Mouse (Mus musculus) hindbrain, postnatal 0 days (tissue): ENCODE data around the gene Tbc1d15. TPM values are rescaled to one million over a fixed set of nuclear protein-coding genes. Genes with fewer than 3 reads are reported as not detected.
A peak's percentile ranks its signal among the peaks of the same experiment; 100 is the strongest.

Experiments
- ATAC-seq: fragments of 200-750 bp; cut with Nextera tagmentation; 2 replicates; pipeline ENCODE4 v1.8.0; 2017; ENCODE audit warnings: mild to moderate bottlenecking, moderate TSS enrichment, moderate library complexity
- DNase-seq: peaks from one replicate; pipeline ENCODE4 v3.0.0-alpha.2; 2015; ENCODE audit warnings: low spot score
- H3K27ac ChIP-seq: fragments of 300-500 bp; sonication (generic); 2 replicates; pipeline ENCODE4 v1.5.1; 2014; ENCODE audit warnings: mild to moderate bottlenecking
- H3K27me3 ChIP-seq: fragments of 300-500 bp; sonication (generic); 2 replicates; pipeline ENCODE4 v1.6.1; 2014; ENCODE audit warnings: low read length, mixed read lengths; ENCODE audit not compliant: insufficient read depth
- H3K36me3 ChIP-seq: fragments of 300-500 bp; sonication (generic); 2 replicates; pipeline ENCODE4 v1.6.1; 2014; ENCODE audit warnings: low read length, mixed read lengths; ENCODE audit not compliant: insufficient read depth
- H3K4me1 ChIP-seq: fragments of 300-500 bp; sonication (generic); 2 replicates; pipeline ENCODE4 v1.6.1; 2014; ENCODE audit warnings: antibody characterized with exemption, low read length, mixed read lengths; ENCODE audit not compliant: insufficient read depth
- H3K4me2 ChIP-seq: fragments of 300-500 bp; sonication (generic); 2 replicates; pipeline ENCODE4 v1.6.1; 2014; ENCODE audit warnings: low read depth, mild to moderate bottlenecking, low read length, moderate library complexity, mixed read lengths
- H3K4me3 ChIP-seq: fragments of 300-500 bp; sonication (generic); 2 replicates; pipeline ENCODE4 v1.5.1; 2014; ENCODE audit warnings: low read length
- H3K9ac ChIP-seq: fragments of 300-500 bp; sonication (generic); replicated peaks from 2 replicates; pipeline ENCODE4 v1.6.1; 2014; ENCODE audit warnings: mild to moderate bottlenecking, low read length, moderate library complexity, mixed read lengths
- H3K9me3 ChIP-seq: fragments of 300-500 bp; sonication (generic); 2 replicates; pipeline ENCODE4 v1.6.1; 2016; ENCODE audit warnings: low read length, mixed read lengths
- CTCF ChIP-seq: IDR thresholded peaks from 2 replicates; pipeline ENCODE4 v1.5.1; 2016; ENCODE audit warnings: antibody characterized with exemption, control low read depth, low read depth
- WGBS: fragments of 180-500 bp; shearing (Covaris S2); extraction: QIAGEN DNeasy Blood & Tissue Kit; methylation state at CpG from one replicate; pipeline ENCODE4 v1.1.7; 2014; 5-methylcytosine and 5-hydroxymethylcytosine counted together
- polyA plus RNA-seq: library from polyadenylated mRNA; unstranded; fragments of >200 nt; fragmentation: Nextera tagmentation; extraction: Ambion mirVana; gene quantifications from 2 replicates; pipeline ENCODE4 v1.2.1, GENCODE M21; 2015
- total RNA-seq: library from RNA; depleted of rRNA; stranded (reverse); fragments of >200 nt; gene quantifications from 2 replicates; pipeline ENCODE4 v1.2.3, GENCODE M21; 2014; rRNA removed

The Tbc1d15 gene
- total and polyA plus RNA-seq, 2 experiments from 2014 or later: 8.5 to 30.2 TPM

- 71% methylated on average over 7 of the region's 7 CpGs for WGBS
- no peaks in the 10 kb centered on the region for H3K27me3 ChIP-seq
- ATAC-seq: peak; percentile 19
- no peaks in the 10 kb centered on the region for H3K36me3 ChIP-seq
- DNase-seq: no peak
- no peak overlapping the region for H3K4me2 ChIP-seq
- no peaks in the 10 kb centered on the region for H3K9me3 ChIP-seq
- H3K4me1 ChIP-seq: peaks cover 4% of the 10 kb centered on the region; the same call in 1 of the 2 replicates
- H3K9ac ChIP-seq: no peak overlapping the region
- H3K4me3 ChIP-seq: no peak overlapping the region
- no peak overlapping the region for H3K27ac ChIP-seq
- TF ChIP-seq CTCF: no peak
Measured at GRCm38 (mm10) chr10:115170496-115171350, 80.5 kb downstream of the Tbc1d15 start.

- TF ChIP-seq CTCF: no peak
- Histone ChIP-seq H3K4me1 (peaks cover 4% of the 10 kb centered on the region; the same call in 1 of the 2 replicates), H3K4me3 (no peak overlapping the region), H3K4me2 (no peak overlapping the region), H3K9me3 (no peaks in the 10 kb centered on the region), H3K27me3 (no peaks in the 10 kb centered on the region), H3K36me3 (no peaks in the 10 kb centered on the region), H3K9ac (no peak overlapping the region), H3K27ac (no peak overlapping the region)
- DNase-seq: no peak
- 0 out of 2 replicates have a peak, but pooled peaks have one; percentile 8 for ATAC-seq
- 17% methylated on average over 9 of the region's 9 CpGs for WGBS
Measured at GRCm38 (mm10) chr10:115169410-115169809, 81.9 kb downstream of the Tbc1d15 start.

DNA sequence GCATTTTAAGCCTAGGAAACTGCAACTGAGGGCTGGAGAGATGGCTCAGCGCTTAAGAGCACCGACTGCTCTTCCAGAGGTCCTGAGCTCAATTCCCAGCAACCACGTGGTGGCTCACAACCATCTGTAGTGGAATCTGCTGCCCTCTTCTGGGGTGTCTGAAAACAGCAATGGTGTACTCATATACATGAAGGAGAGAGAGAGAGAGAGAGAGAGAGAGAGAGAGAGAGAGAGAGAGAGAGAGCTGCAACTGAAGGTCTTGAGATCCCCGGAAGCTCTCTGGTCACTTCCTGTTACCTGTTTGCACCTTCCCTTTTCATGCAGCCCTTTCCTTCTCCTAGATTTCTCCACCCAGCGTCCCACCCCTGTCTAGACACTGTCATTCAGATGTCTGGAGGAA, 91.0 kb downstream of the Tbc1d15 start:
- Histone ChIP-seq H3K4me1 (no peaks in the 10 kb centered on the region), H3K9ac (no peak overlapping the region), H3K9me3 (no peaks in the 10 kb centered on the region), H3K36me3 (no peaks in the 10 kb centered on the region), H3K27me3 (no peaks in the 10 kb centered on the region), H3K27ac (no peak overlapping the region), H3K4me3 (no peak overlapping the region), H3K4me2 (no peak overlapping the region)
- DNase-seq: no peak
- WGBS: 77% methylated on average over 5 of the region's 5 CpGs
- no peak for TF ChIP-seq CTCF
- ATAC-seq: no peak

Other genes with a start within 250 kb of the Tbc1d15 start
- 9.8 and 14.0 TPM in 2 replicates for gene Tph2, start 66.4 kb downstream of the Tbc1d15 start, total RNA-seq
- gene Tph2, start 66.4 kb downstream of the Tbc1d15 start, polyA plus RNA-seq: 13.6 and 17.9 TPM in 2 replicates
- gene Rab21, start 64.1 kb upstream of the Tbc1d15 start, total RNA-seq: 24.8 and 27.1 TPM in 2 replicates
- 9.0 and 10.1 TPM in 2 replicates for gene Rab21, start 64.1 kb upstream of the Tbc1d15 start, polyA plus RNA-seq
- 13.5 and 49.9 TPM in 2 replicates for gene Tmem19, start 111.0 kb upstream of the Tbc1d15 start, total RNA-seq
- gene Tmem19, start 111.0 kb upstream of the Tbc1d15 start, polyA plus RNA-seq: 33.5 and 34.0 TPM in 2 replicates
- 6.4 and 11.8 TPM in 2 replicates for gene Thap2, start 133.0 kb upstream of the Tbc1d15 start, total RNA-seq
- 10.1 and 12.5 TPM in 2 replicates for gene Thap2, start 133.0 kb upstream of the Tbc1d15 start, polyA plus RNA-seq
- 20.9 and 43.9 TPM in 2 replicates for gene Zfc3h1, start 133.5 kb upstream of the Tbc1d15 start, total RNA-seq
- gene Zfc3h1, start 133.5 kb upstream of the Tbc1d15 start, polyA plus RNA-seq: 9.8 and 11.0 TPM in 2 replicates